In genomic region chr11:33827085-33827828, GRCm38 (mm10) we compare ENCODE assay signal across 10 mouse cellular contexts.
DNase-seq lines count a peak whose midpoint lies in the region; ATAC-seq and TF ChIP-seq lines count a peak whose summit lies in the region.
"Had no signal": no experiment of that assay in that cellular context is flagged by ENCODE, and none has a peak within 500 bp of the region (broad histone marks: within the 10 kb centered on the region; RNA-seq: fewer than 3 reads in every experiment).

No protein-coding gene starts in this region.

- no peak overlapping the region for H3K4me3 ChIP-seq in lung, embryonic 15.5 days
- H3K4me3 ChIP-seq in hindbrain, embryonic 15.5 days = no peak overlapping the region
- no peak overlapping the region for H3K4me3 ChIP-seq in intestine, postnatal 0 days (ENCODE audit: low read depth, low read length)

- H3K9me3 ChIP-seq in lung, embryonic 15.5 days = no peaks in the 10 kb centered on the region
- no peaks in the 10 kb centered on the region for H3K9me3 ChIP-seq in hindbrain, embryonic 15.5 days
- no peaks in the 10 kb centered on the region for H3K9me3 ChIP-seq in intestine, postnatal 0 days (ENCODE audit: control insufficient read depth)

- no peak for TF ChIP-seq CTCF in intestine, postnatal 0 days (IDR thresholded peaks at IDR 0.05; ENCODE audit: low read depth)

- no peak overlapping the region for H3K4me2 ChIP-seq in lung, embryonic 15.5 days
- peak overlapping the region; percentile 12 for H3K4me2 ChIP-seq in hindbrain, embryonic 15.5 days
- H3K4me2 ChIP-seq in intestine, postnatal 0 days (replicated peaks; ENCODE audit: low read depth) = no peak overlapping the region

- no peaks in the 10 kb centered on the region for H3K4me1 ChIP-seq in lung, embryonic 15.5 days
- peaks cover 44% of the 10 kb centered on the region for H3K4me1 ChIP-seq in hindbrain, embryonic 15.5 days (replicated peaks)
- H3K4me1 ChIP-seq in intestine, postnatal 0 days (replicated peaks; ENCODE audit: control insufficient read depth, insufficient read depth, low read length) = no peaks in the 10 kb centered on the region

- no peak for DNase-seq in lung, postnatal 14 days
- peak; percentile 84 to 90 for DNase-seq in cerebellum, postnatal 10 days
- DNase-seq in retina, embryonic 14.5 days (ENCODE audit: low spot score) = peak; percentile 49
- DNase-seq in thymus, adult 18-20 months = no peak
- DNase-seq in spleen, adult 12 weeks (ENCODE audit: low spot score) = no peak
- DNase-seq: heart, adult 11 months had no signal

- H3K9ac ChIP-seq in lung, embryonic 15.5 days = no peak overlapping the region
- no peak overlapping the region for H3K9ac ChIP-seq in hindbrain, embryonic 15.5 days
- H3K9ac ChIP-seq in intestine, postnatal 0 days (ENCODE audit: low read depth, low read length) = no peak overlapping the region
- H3K9ac ChIP-seq: liver, embryonic 14.5 days had no signal

- H3K27ac ChIP-seq in lung, embryonic 15.5 days = no peak overlapping the region
- H3K27ac ChIP-seq in hindbrain, embryonic 15.5 days (replicated peaks) = peak overlapping the region; percentile 79
- H3K27ac ChIP-seq in intestine, postnatal 0 days (ENCODE audit: low read depth, low read length) = no peak overlapping the region
- H3K27ac ChIP-seq: liver, embryonic 14.5 days had no signal

- H3K36me3 ChIP-seq in lung, embryonic 15.5 days = no peaks in the 10 kb centered on the region
- no peaks in the 10 kb centered on the region for H3K36me3 ChIP-seq in hindbrain, embryonic 15.5 days
- no peaks in the 10 kb centered on the region for H3K36me3 ChIP-seq in intestine, postnatal 0 days (ENCODE audit: control insufficient read depth, insufficient read depth)

- ATAC-seq in lung, embryonic 15.5 days (ENCODE audit: borderline replicate concordance, extremely low read depth, low FRiP score, low TSS enrichment) = peak; percentile 39; the same call in 1 of the 2 replicates
- ATAC-seq in hindbrain, embryonic 15.5 days (ENCODE audit: low FRiP score, low read depth) = peak; percentile 69
- no peak for ATAC-seq in intestine, postnatal 0 days

- WGBS in lung, embryonic 15.5 days = 55% methylated on average over 12 of the region's 12 CpGs
- WGBS in hindbrain, embryonic 15.5 days = 31% methylated on average over 12 of the region's 12 CpGs
- WGBS in intestine, postnatal 0 days = 49% methylated on average over 12 of the region's 12 CpGs

- no peaks in the 10 kb centered on the region for H3K27me3 ChIP-seq in lung, embryonic 15.5 days
- H3K27me3 ChIP-seq in hindbrain, embryonic 15.5 days = no peaks in the 10 kb centered on the region
- no peaks in the 10 kb centered on the region for H3K27me3 ChIP-seq in intestine, postnatal 0 days (replicated peaks; ENCODE audit: control insufficient read depth, insufficient read depth, low read length)

Comparison
In these comparisons a context has a peak if more than half of its experiments do, and no peak if none do; other contexts are left out.
1. DNase-seq: peak in cerebellum, postnatal 10 days (2 of 2) and retina, embryonic 14.5 days (single experiment); none in lung, postnatal 14 days (single experiment), thymus, adult 18-20 months (0 of 2) and spleen, adult 12 weeks (single experiment).